Mouse (Mus musculus) intestine, embryonic 14.5 days (tissue): ENCODE measurements around the gene Ccdc105. TPM values are rescaled to one million over a fixed set of nuclear protein-coding genes. Genes with fewer than 3 reads are reported as not detected.

Experiments used
- ATAC-seq: fragments of 200-750 bp; cut with Nextera tagmentation; replicated peaks from 2 replicates; pipeline ENCODE4 v1.8.0; 2017; ENCODE audit warnings: low read depth, moderate number of reproducible peaks, moderate TSS enrichment, moderate library complexity; ENCODE audit not compliant: low FRiP score, low TSS enrichment
- DNase-seq: peaks from one replicate; pipeline ENCODE4 v3.0.0-alpha.2; 2018; ENCODE audit warnings: low spot score
- H3K27ac ChIP-seq: fragments of 300-500 bp; sonication (generic); 2 replicates; pipeline ENCODE4 v1.5.1; 2014; ENCODE audit warnings: low read depth, mild to moderate bottlenecking, control low read depth
- H3K27me3 ChIP-seq: fragments of 300-500 bp; sonication (generic); replicated peaks from 2 replicates; pipeline ENCODE4 v1.6.1; 2014; ENCODE audit warnings: low read length, control low read depth; ENCODE audit not compliant: control insufficient read depth, insufficient read depth
- H3K36me3 ChIP-seq: fragments of 300-500 bp; sonication (generic); 2 replicates; pipeline ENCODE4 v1.6.1; 2014; ENCODE audit warnings: low read length, control low read depth; ENCODE audit not compliant: control insufficient read depth, insufficient read depth
- H3K4me1 ChIP-seq: fragments of 300-500 bp; sonication (generic); replicated peaks from 2 replicates; pipeline ENCODE4 v1.6.1; 2014; ENCODE audit warnings: low read length, control low read depth, mixed read lengths; ENCODE audit not compliant: control insufficient read depth, insufficient read depth
- H3K4me2 ChIP-seq: fragments of 300-500 bp; sonication (generic); 2 replicates; pipeline ENCODE4 v1.6.1; 2014; ENCODE audit warnings: low read length
- H3K4me3 ChIP-seq: fragments of 300-500 bp; sonication (generic); 2 replicates; pipeline ENCODE4 v1.5.1; 2014; ENCODE audit warnings: low read depth, low read length, control low read depth, mixed read lengths
- H3K9ac ChIP-seq: fragments of 300-500 bp; sonication (generic); 2 replicates; pipeline ENCODE4 v1.6.1; 2014; ENCODE audit warnings: mild to moderate bottlenecking, low read length
- H3K9me3 ChIP-seq: fragments of 300-500 bp; sonication (generic); 2 replicates; pipeline ENCODE4 v1.6.1; 2016; ENCODE audit warnings: low read length, control low read depth; ENCODE audit not compliant: control insufficient read depth
- WGBS: fragments of 180-500 bp; shearing (Covaris S2); extraction: QIAGEN DNeasy Blood & Tissue Kit; methylation state at CpG from one replicate; pipeline ENCODE4 v1.1.7; 2014; 5-methylcytosine and 5-hydroxymethylcytosine counted together
- polyA plus RNA-seq: library from polyadenylated mRNA; unstranded; fragments of >200 nt; fragmentation: Nextera tagmentation; extraction: Ambion mirVana; gene quantifications from 2 replicates; pipeline ENCODE4 v1.2.1, GENCODE M21; 2014

Ccdc105 gene
- polyA plus RNA-seq, 1 experiment from 2014 or later, result not detected

DNA sequence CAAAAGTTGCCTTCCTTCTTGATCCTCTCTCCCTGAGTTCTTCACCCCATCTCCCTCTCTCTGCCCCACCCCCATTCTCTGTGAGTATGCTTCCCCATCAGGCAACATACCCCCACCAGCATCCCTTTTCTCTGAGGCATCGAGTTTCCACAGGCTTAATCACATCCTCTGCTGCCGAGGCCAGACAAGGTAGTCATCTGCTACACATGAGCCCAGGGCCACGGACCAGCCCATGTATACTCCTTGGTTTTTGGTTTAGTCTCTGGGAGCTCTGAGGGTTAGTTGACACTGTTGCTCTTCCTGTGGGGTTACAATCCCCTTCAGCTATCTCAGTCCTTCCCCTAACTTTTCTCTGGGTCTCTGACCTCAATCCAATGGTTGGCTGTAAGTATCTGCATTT, 52.0 kb downstream of the Ccdc105 start:
- ATAC-seq, result no peak
- Histone ChIP-seq H3K36me3 (no peaks in the 10 kb centered on the region), H3K4me1 (no peaks in the 10 kb centered on the region), H3K9ac (no peak overlapping the region), H3K9me3 (no peaks in the 10 kb centered on the region), H3K27ac (no peak overlapping the region), H3K4me3 (no peak overlapping the region), H3K27me3 (no peaks in the 10 kb centered on the region), H3K4me2 (no peak overlapping the region)
- no peak for DNase-seq
- 47% methylated on average over 3 of the region's 3 CpGs for WGBS

Other genes with a start within 250 kb of the Ccdc105 start
- gene Olfr1358, start 235.6 kb downstream of the Ccdc105 start, polyA plus RNA-seq, result not detected in 2 replicates
- gene Ilvbl, start 178.7 kb downstream of the Ccdc105 start, polyA plus RNA-seq, result 44.1 and 46.8 TPM in 2 replicates
- gene Syde1, start 161.1 kb downstream of the Ccdc105 start, polyA plus RNA-seq, result 19.4 and 24.1 TPM in 2 replicates
- not detected in 2 replicates for gene Olfr1357, start 135.0 kb downstream of the Ccdc105 start, polyA plus RNA-seq
- 0.18 TPM in 1 of 2 replicates, not detected in the other for gene Casp14, start 34.8 kb downstream of the Ccdc105 start, polyA plus RNA-seq
- gene Slc1a6, start 27.4 kb upstream of the Ccdc105 start, polyA plus RNA-seq, result 1.1 and 1.2 TPM in 2 replicates
- gene Olfr1356, start 99.1 kb upstream of the Ccdc105 start, polyA plus RNA-seq, result not detected in 2 replicates
- gene Olfr1355, start 122.5 kb upstream of the Ccdc105 start, polyA plus RNA-seq, result not detected in 2 replicates
- not detected in 2 replicates for gene Olfr1354, start 160.1 kb upstream of the Ccdc105 start, polyA plus RNA-seq
- gene Olfr8, start 197.6 kb upstream of the Ccdc105 start, polyA plus RNA-seq, result not detected in 2 replicates
- gene Olfr1353, start 210.2 kb upstream of the Ccdc105 start, polyA plus RNA-seq, result not detected in 2 replicates
- gene Olfr1352, start 228.0 kb upstream of the Ccdc105 start, polyA plus RNA-seq, result not detected in 2 replicates